Mouse (Mus musculus): ENCODE results near the gene Mt4. TPM values are rescaled to one million over a fixed set of nuclear protein-coding genes. Genes with fewer than 3 reads are reported as not detected.
"Not testable (repeated sequence)": the region's sequence is repeated elsewhere in the genome, so short reads cannot be mapped to it uniquely, and the experiment has no call there.

Gene Mt4
- polyA plus RNA-seq, 1 experiment, result not detected

GRCm38 (mm10) chr8:94140266-94140795, 3.3 kb downstream of the Mt4 start:
- WGBS, result 83% methylated on average over 4 of the region's 4 CpGs
- H3K4me3 ChIP-seq (replicated peaks; ENCODE audit: control insufficient read depth, low read depth, low read length), result no peak overlapping the region
- H3K27ac ChIP-seq (ENCODE audit: control insufficient read depth, insufficient read depth, low read depth, low read length, poor library complexity), result no peak overlapping the region
- H3K4me1 ChIP-seq (ENCODE audit: control insufficient read depth, insufficient read depth, low read length), result no peaks in the 10 kb centered on the region
- TF ChIP-seq CTCF (IDR thresholded peaks at IDR 0.05; ENCODE audit: control insufficient read depth, insufficient read depth, low read length) (no peak), POLR2A (IDR thresholded peaks at IDR 0.05; ENCODE audit: borderline replicate concordance, control insufficient read depth, low read depth, low read length) (no peak)

GRCm38 (mm10) chr8:94148236-94148635, 11.2 kb downstream of the Mt4 start:
- WGBS, result 45% methylated on average over 5 of the region's 5 CpGs
- Histone ChIP-seq H3K4me1 (ENCODE audit: control insufficient read depth, insufficient read depth, low read length) (no peaks in the 10 kb centered on the region; the same call in 1 of the 2 replicates), H3K4me3 (replicated peaks; ENCODE audit: control insufficient read depth, low read depth, low read length) (no peak overlapping the region), H3K27ac (ENCODE audit: control insufficient read depth, insufficient read depth, low read depth, low read length, poor library complexity) (no peak overlapping the region)
- TF ChIP-seq CTCF (IDR thresholded peaks at IDR 0.05; ENCODE audit: control insufficient read depth, insufficient read depth, low read length) (no peak), POLR2A (IDR thresholded peaks at IDR 0.05; ENCODE audit: borderline replicate concordance, control insufficient read depth, low read depth, low read length) (no peak)

GRCm38 (mm10) chr8:94150925-94151324, 13.9 kb downstream of the Mt4 start:
- WGBS, result 29% methylated on average over 5 of the region's 5 CpGs
- TF ChIP-seq CTCF (IDR thresholded peaks at IDR 0.05; ENCODE audit: control insufficient read depth, insufficient read depth, low read length) (no peak), POLR2A (IDR thresholded peaks at IDR 0.05; ENCODE audit: borderline replicate concordance, control insufficient read depth, low read depth, low read length) (no peak)
- Histone ChIP-seq H3K4me1 (ENCODE audit: control insufficient read depth, insufficient read depth, low read length) (no peaks in the 10 kb centered on the region; the same call in 1 of the 2 replicates), H3K27ac (ENCODE audit: control insufficient read depth, insufficient read depth, low read depth, low read length, poor library complexity) (no peak overlapping the region), H3K4me3 (replicated peaks; ENCODE audit: control insufficient read depth, low read depth, low read length) (no peak overlapping the region)

GRCm38 (mm10) chr8:94152513-94153300, 15.7 kb downstream of the Mt4 start, which contains the start of gene Mt3:
Gene Mt3 (plus strand): TSS chr8:94152607.
- H3K27ac ChIP-seq (ENCODE audit: control insufficient read depth, insufficient read depth, low read depth, low read length, poor library complexity), result no peak within 1 kb of the TSS; the same call in 1 of the 2 replicates
- no peak for TF ChIP-seq POLR2A (IDR thresholded peaks at IDR 0.05; ENCODE audit: borderline replicate concordance, control insufficient read depth, low read depth, low read length)
- TF ChIP-seq CTCF (IDR thresholded peaks at IDR 0.05; ENCODE audit: control insufficient read depth, insufficient read depth, low read length), result no peak
- no peak within 1 kb of the TSS for H3K4me3 ChIP-seq (replicated peaks; ENCODE audit: control insufficient read depth, low read depth, low read length)
- 3% methylated on average over 29 of the region's 29 CpGs for WGBS
- H3K4me1 ChIP-seq (ENCODE audit: control insufficient read depth, insufficient read depth, low read length), result no peaks in the 10 kb centered on the region; the same call in 1 of the 2 replicates

GRCm38 (mm10) chr8:94153451-94153850, 16.5 kb downstream of the Mt4 start:
- WGBS, result 40% methylated on average over 7 of the region's 7 CpGs
- no peak for TF ChIP-seq CTCF (IDR thresholded peaks at IDR 0.05; ENCODE audit: control insufficient read depth, insufficient read depth, low read length)
- TF ChIP-seq POLR2A (IDR thresholded peaks at IDR 0.05; ENCODE audit: borderline replicate concordance, control insufficient read depth, low read depth, low read length), result no peak
- H3K4me3 ChIP-seq (replicated peaks; ENCODE audit: control insufficient read depth, low read depth, low read length), result no peak overlapping the region

GRCm38 (mm10) chr8:94154537-94154936, 17.5 kb downstream of the Mt4 start:
- TF ChIP-seq POLR2A (IDR thresholded peaks at IDR 0.05; ENCODE audit: borderline replicate concordance, control insufficient read depth, low read depth, low read length) (no peak), CTCF (IDR thresholded peaks at IDR 0.05; ENCODE audit: control insufficient read depth, insufficient read depth, low read length) (no peak)
- 56% methylated on average over 6 of the region's 6 CpGs for WGBS
- H3K4me3 ChIP-seq (replicated peaks; ENCODE audit: control insufficient read depth, low read depth, low read length), result no peak overlapping the region
- no peaks in the 10 kb centered on the region; the same call in 1 of the 2 replicates for H3K4me1 ChIP-seq (ENCODE audit: control insufficient read depth, insufficient read depth, low read length)
- H3K27ac ChIP-seq (ENCODE audit: control insufficient read depth, insufficient read depth, low read depth, low read length, poor library complexity), result no peak overlapping the region

More at GRCm38 (mm10) chr8:94153451-94153850, 16.5 kb downstream of the Mt4 start:
- Histone ChIP-seq H3K4me1 (ENCODE audit: control insufficient read depth, insufficient read depth, low read length) (no peaks in the 10 kb centered on the region; the same call in 1 of the 2 replicates), H3K27ac (ENCODE audit: control insufficient read depth, insufficient read depth, low read depth, low read length, poor library complexity) (no peak overlapping the region)

- Histone ChIP-seq H3K27ac (ENCODE audit: control insufficient read depth, insufficient read depth, low read depth, low read length, poor library complexity) (no peak overlapping the region), H3K4me1 (ENCODE audit: control insufficient read depth, insufficient read depth, low read length) (no peaks in the 10 kb centered on the region; the same call in 1 of the 2 replicates), H3K4me3 (replicated peaks; ENCODE audit: control insufficient read depth, low read depth, low read length) (no peak overlapping the region)
- 48% methylated on average over 4 of the region's 4 CpGs for WGBS
- TF ChIP-seq CTCF (IDR thresholded peaks at IDR 0.05; ENCODE audit: control insufficient read depth, insufficient read depth, low read length), result no peak
- TF ChIP-seq POLR2A (IDR thresholded peaks at IDR 0.05; ENCODE audit: borderline replicate concordance, control insufficient read depth, low read depth, low read length), result no peak
Observed at GRCm38 (mm10) chr8:94156092-94156491, 19.1 kb downstream of the Mt4 start.

GRCm38 (mm10) chr8:94165772-94166171, 28.8 kb downstream of the Mt4 start:
- not testable (repeated sequence) for H3K4me3 ChIP-seq (replicated peaks; ENCODE audit: control insufficient read depth, low read depth, low read length); H3K27ac ChIP-seq (ENCODE audit: control insufficient read depth, insufficient read depth, low read depth, low read length, poor library complexity); H3K4me1 ChIP-seq (ENCODE audit: control insufficient read depth, insufficient read depth, low read length)
- WGBS, result 75% methylated on average over 8 of the region's 8 CpGs
